24 mouse cellular contexts compared by ENCODE assay signal in the genomic region with DNA sequence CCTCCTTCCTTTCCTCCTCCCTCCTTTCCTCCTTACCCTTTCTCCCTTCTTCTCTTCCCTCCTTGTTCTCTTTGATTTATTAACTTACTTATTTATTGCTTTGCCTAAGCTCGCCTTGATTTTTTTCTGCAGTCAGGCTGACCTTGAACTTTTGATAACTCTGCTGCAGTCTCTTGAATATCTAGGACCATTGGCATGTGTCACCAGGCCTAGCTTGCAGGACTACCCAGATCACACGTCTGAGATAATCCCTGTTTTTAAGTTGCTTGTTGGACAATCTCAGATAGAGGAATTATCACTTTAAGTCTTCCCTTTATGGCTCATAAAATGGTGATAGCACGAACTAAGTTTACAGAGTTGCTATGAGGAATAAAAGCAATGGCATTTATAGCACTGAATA.
"Had no signal": no experiment of that assay in that cellular context is flagged by ENCODE, and none has a peak within 500 bp of the region (broad histone marks: within the 10 kb centered on the region; RNA-seq: fewer than 3 reads in every experiment).

No protein-coding gene starts in this region.

- H3K9ac ChIP-seq: limb, embryonic 13.5 days; liver, embryonic 12.5 days; liver, embryonic 15.5 days; lung, embryonic 15.5 days; midbrain, embryonic 13.5 days; neural tube, embryonic 13.5 days; stomach, embryonic 15.5 days had no signal

- H3K27ac ChIP-seq: kidney, postnatal 0 days; layer of hippocampus, adult 2 months; limb, embryonic 10.5 days; limb, embryonic 13.5 days; liver, embryonic 12.5 days; liver, embryonic 15.5 days; lung, embryonic 15.5 days; midbrain, embryonic 10.5 days; midbrain, embryonic 13.5 days; neural tube, embryonic 13.5 days; stomach, embryonic 15.5 days had no signal

- H3K9me3 ChIP-seq: limb, embryonic 10.5 days; limb, embryonic 13.5 days; liver, embryonic 12.5 days; liver, embryonic 15.5 days; lung, embryonic 15.5 days; megakaryocyte, embryonic 14.5 days; midbrain, embryonic 10.5 days; midbrain, embryonic 13.5 days; neural tube, embryonic 13.5 days; stomach, embryonic 15.5 days had no signal

- H3K36me3 ChIP-seq: limb, embryonic 10.5 days; limb, embryonic 13.5 days; liver, embryonic 12.5 days; liver, embryonic 15.5 days; lung, embryonic 15.5 days; midbrain, embryonic 10.5 days; midbrain, embryonic 13.5 days; neural tube, embryonic 13.5 days; stomach, embryonic 15.5 days had no signal

- H3K27me3 ChIP-seq: limb, embryonic 13.5 days; liver, embryonic 12.5 days; liver, embryonic 15.5 days; lung, embryonic 15.5 days; megakaryocyte, embryonic 14.5 days; midbrain, embryonic 13.5 days; neural tube, embryonic 13.5 days; stomach, embryonic 15.5 days had no signal

- H3K4me3 ChIP-seq: layer of hippocampus, adult 2 months; limb, embryonic 10.5 days; limb, embryonic 13.5 days; liver, embryonic 12.5 days; liver, embryonic 15.5 days; lung, embryonic 15.5 days; megakaryocyte, embryonic 14.5 days; midbrain, embryonic 10.5 days; midbrain, embryonic 13.5 days; myocyte; neural tube, embryonic 13.5 days; stomach, embryonic 15.5 days had no signal

- ATAC-seq: liver, embryonic 12.5 days; midbrain, embryonic 13.5 days; midbrain, embryonic 16.5 days had no signal

- H3K4me2 ChIP-seq: limb, embryonic 13.5 days; liver, embryonic 12.5 days; liver, embryonic 15.5 days; lung, embryonic 15.5 days; midbrain, embryonic 13.5 days; neural tube, embryonic 13.5 days; stomach, embryonic 15.5 days had no signal

- H3K4me1 ChIP-seq: limb, embryonic 10.5 days; limb, embryonic 13.5 days; liver, embryonic 12.5 days; liver, embryonic 15.5 days; lung, embryonic 15.5 days; megakaryocyte, embryonic 14.5 days; midbrain, embryonic 10.5 days; midbrain, embryonic 13.5 days; neural tube, embryonic 13.5 days; stomach, embryonic 15.5 days had no signal

- DNase-seq: kidney, postnatal 25 days; layer of hippocampus, adult 9-11 months; liver; lung, adult 18-20 months; lung, postnatal 10 days; lung, postnatal 36 days; retina, postnatal 1 day; right cerebral cortex, postnatal 25 days; spleen, adult 18-20 months; thymus, postnatal 36 days had no signal
